Comparison of ENCODE assay signal across 15 mouse cellular contexts in genomic region chr4:135970585-135970984, GRCm38 (mm10). TPM values are rescaled to one million over a fixed set of nuclear protein-coding genes. Genes with fewer than 3 reads are reported as not detected.
DNase-seq lines count a peak whose midpoint lies in the region; ATAC-seq and TF ChIP-seq lines count a peak whose summit lies in the region.
"Had no signal": no experiment of that assay in that cellular context is flagged by ENCODE, and none has a peak within 500 bp of the region (broad histone marks: within the 10 kb centered on the region; RNA-seq: fewer than 3 reads in every experiment).

No protein-coding gene starts in this region.

- H3K4me2 ChIP-seq in forebrain, postnatal 0 days (ENCODE audit: low read depth): no peak overlapping the region
- H3K4me2 ChIP-seq in limb, embryonic 13.5 days (replicated peaks): peak overlapping the region; percentile 98; the same call in 1 of the 2 replicates

- H3K36me3 ChIP-seq in forebrain, embryonic 10.5 days (replicated peaks): peaks cover 75% of the 10 kb centered on the region
- H3K36me3 ChIP-seq in forebrain, postnatal 0 days (ENCODE audit: insufficient read depth): peaks cover 57% of the 10 kb centered on the region
- H3K36me3 ChIP-seq in E14TG2a.4 (ENCODE audit: insufficient read depth, low read length): peaks cover 61% of the 10 kb centered on the region
- peaks cover 65% of the 10 kb centered on the region for H3K36me3 ChIP-seq in limb, embryonic 13.5 days

- H3K4me3 ChIP-seq in forebrain, embryonic 10.5 days: peak overlapping the region; percentile 100; the same call in 1 of the 2 replicates
- H3K4me3 ChIP-seq in forebrain, postnatal 0 days (ENCODE audit: low read depth, low read length): no peak overlapping the region
- no peak overlapping the region for H3K4me3 ChIP-seq in layer of hippocampus, adult 2 months
- H3K4me3 ChIP-seq in E14TG2a.4 (replicated peaks; ENCODE audit: low read length): peak overlapping the region; percentile 96; the same call in 1 of the 2 replicates
- H3K4me3 ChIP-seq in limb, embryonic 13.5 days: peak overlapping the region; percentile 100

- H3K4me1 ChIP-seq in forebrain, embryonic 10.5 days: peaks cover 38% of the 10 kb centered on the region
- H3K4me1 ChIP-seq in forebrain, postnatal 0 days (ENCODE audit: insufficient read depth): peaks cover 9% of the 10 kb centered on the region; the same call in 1 of the 2 replicates
- peaks cover 65% of the 10 kb centered on the region for H3K4me1 ChIP-seq in E14TG2a.4 (replicated peaks; ENCODE audit: low read depth, low read length)
- peaks cover 20% of the 10 kb centered on the region for H3K4me1 ChIP-seq in limb, embryonic 13.5 days

- WGBS in forebrain, embryonic 10.5 days: 92% methylated on average over 11 of the region's 11 CpGs
- 84% methylated on average over 11 of the region's 11 CpGs for WGBS in forebrain, postnatal 0 days
- 82% methylated on average over 11 of the region's 11 CpGs for WGBS in limb, embryonic 13.5 days

- no peak for ATAC-seq in forebrain, postnatal 0 days
- no peak for ATAC-seq in limb, embryonic 13.5 days (ENCODE audit: low FRiP score, low read depth)

- no peak overlapping the region for H3K9ac ChIP-seq in forebrain, postnatal 0 days
- peak overlapping the region; percentile 25; the same call in 1 of the 2 replicates for H3K9ac ChIP-seq in limb, embryonic 13.5 days
- H3K9ac ChIP-seq: liver, embryonic 14.5 days had no signal

- no peak for DNase-seq in forebrain, embryonic 10.5 days (ENCODE audit: extremely low spot score, low spot score)
- DNase-seq in forebrain, postnatal 0 days: no peak
- DNase-seq in layer of hippocampus, adult 2 months (ENCODE audit: low spot score in 2 of 2): no peak
- no peak for DNase-seq in layer of hippocampus, postnatal 14 days (ENCODE audit: low spot score in 2 of 2)
- no peak for DNase-seq in urinary bladder, postnatal 14 days (ENCODE audit: low spot score)
- DNase-seq in urinary bladder, postnatal 10 days (ENCODE audit: low spot score): no peak
- DNase-seq: adrenal gland, postnatal 14 days; gastrocnemius, postnatal 36 days; kidney, postnatal 4 days; thymus, adult 2 months had no signal

- no peak overlapping the region for H3K27ac ChIP-seq in forebrain, embryonic 10.5 days
- H3K27ac ChIP-seq in forebrain, postnatal 0 days (ENCODE audit: low read depth, low read length): no peak overlapping the region
- peak overlapping the region; percentile 25; the same call in 1 of the 2 replicates for H3K27ac ChIP-seq in layer of hippocampus, adult 2 months
- H3K27ac ChIP-seq in limb, embryonic 13.5 days: no peak overlapping the region
- H3K27ac ChIP-seq: heart, embryonic 15.5 days; liver, embryonic 14.5 days; macrophage had no signal

- TF ChIP-seq CTCF in forebrain, postnatal 0 days (IDR thresholded peaks at IDR 0.05; ENCODE audit: low read depth): no peak
- TF ChIP-seq CTCF in layer of hippocampus, adult 2 months (conservative IDR thresholded peaks at IDR 0.05): no peak
- no peak for TF ChIP-seq CTCF in E14TG2a.4 (conservative IDR thresholded peaks at IDR 0.05; ENCODE audit: low read length)

- no peaks in the 10 kb centered on the region for H3K27me3 ChIP-seq in forebrain, embryonic 10.5 days (ENCODE audit: poor library complexity, severe bottlenecking)
- H3K27me3 ChIP-seq in forebrain, postnatal 0 days (ENCODE audit: insufficient read depth, low read length): no peaks in the 10 kb centered on the region
- no peaks in the 10 kb centered on the region for H3K27me3 ChIP-seq in E14TG2a.4 (ENCODE audit: insufficient read depth, low read length)
- no peaks in the 10 kb centered on the region for H3K27me3 ChIP-seq in limb, embryonic 13.5 days
- H3K27me3 ChIP-seq: heart, embryonic 15.5 days had no signal

- no peaks in the 10 kb centered on the region for H3K9me3 ChIP-seq in forebrain, embryonic 10.5 days
- no peaks in the 10 kb centered on the region for H3K9me3 ChIP-seq in forebrain, postnatal 0 days (ENCODE audit: low read length)
- H3K9me3 ChIP-seq in E14TG2a.4 (ENCODE audit: low read length): no peaks in the 10 kb centered on the region
- H3K9me3 ChIP-seq in limb, embryonic 13.5 days: no peaks in the 10 kb centered on the region
- H3K9me3 ChIP-seq: heart, embryonic 15.5 days had no signal

RNA-seq across cellular contexts. Expression of gene Lypla2, which starts 1.8 kb away (rescaled TPM):
- polyA plus RNA-seq in forebrain, embryonic 10.5 days (2016; fragmentation: Nextera tagmentation; extraction: Ambion mirVana): 204 and 210 TPM in 2 replicates
- total RNA-seq in forebrain, postnatal 0 days (2014; rRNA removed): 136 and 138 TPM in 2 replicates
- polyA plus RNA-seq in forebrain, postnatal 0 days (2015; fragmentation: Nextera tagmentation; extraction: Ambion mirVana): 201 and 206 TPM in 2 replicates
- 100 to 1,000 TPM in 1 of 2 experiments, 10 to 100 TPM in 1; 95.3 to 103 TPM for total RNA-seq in layer of hippocampus, adult 2 months (2021)
- 100 to 1,000 TPM; 107 to 111 TPM for total RNA-seq in layer of hippocampus, postnatal 14 days (2021)
- 121 and 124 TPM in 2 replicates for polyA plus RNA-seq in limb, embryonic 13.5 days (2015; fragmentation: Nextera tagmentation; extraction: Ambion mirVana)

RNA-seq across cellular contexts. Expression of gene Gale, which starts 7.1 kb away (rescaled TPM):
- polyA plus RNA-seq in forebrain, embryonic 10.5 days (2016; fragmentation: Nextera tagmentation; extraction: Ambion mirVana): 39.7 and 41.0 TPM in 2 replicates
- total RNA-seq in forebrain, postnatal 0 days (2014; rRNA removed): 32.1 and 42.4 TPM in 2 replicates
- polyA plus RNA-seq in forebrain, postnatal 0 days (2015; fragmentation: Nextera tagmentation; extraction: Ambion mirVana): 30.7 and 34.4 TPM in 2 replicates
- 10 to 100 TPM; 22.6 to 23.8 TPM for total RNA-seq in layer of hippocampus, adult 2 months (2021)
- 10 to 100 TPM; 26.9 to 29.0 TPM for total RNA-seq in layer of hippocampus, postnatal 14 days (2021)
- polyA plus RNA-seq in limb, embryonic 13.5 days (2015; fragmentation: Nextera tagmentation; extraction: Ambion mirVana): 49.1 and 51.9 TPM in 2 replicates

RNA-seq across cellular contexts. Expression of gene Pithd1, which starts 16.5 kb away (rescaled TPM):
- 73.6 and 75.8 TPM in 2 replicates for polyA plus RNA-seq in forebrain, embryonic 10.5 days (2016; fragmentation: Nextera tagmentation; extraction: Ambion mirVana)
- total RNA-seq in forebrain, postnatal 0 days (2014; rRNA removed): 62.8 and 64.2 TPM in 2 replicates
- 82.2 and 93.3 TPM in 2 replicates for polyA plus RNA-seq in forebrain, postnatal 0 days (2015; fragmentation: Nextera tagmentation; extraction: Ambion mirVana)
- 10 to 100 TPM; 80.6 to 86.0 TPM for total RNA-seq in layer of hippocampus, adult 2 months (2021)
- 10 to 100 TPM; 86.8 to 90.1 TPM for total RNA-seq in layer of hippocampus, postnatal 14 days (2021)
- polyA plus RNA-seq in limb, embryonic 13.5 days (2015; fragmentation: Nextera tagmentation; extraction: Ambion mirVana): 57.0 and 58.7 TPM in 2 replicates

RNA-seq across cellular contexts. Expression of gene Hmgcl, which starts 24.3 kb away (rescaled TPM):
- polyA plus RNA-seq in forebrain, embryonic 10.5 days (2016; fragmentation: Nextera tagmentation; extraction: Ambion mirVana): 65.0 and 65.4 TPM in 2 replicates
- 42.9 and 46.0 TPM in 2 replicates for total RNA-seq in forebrain, postnatal 0 days (2014; rRNA removed)
- 52.6 and 58.3 TPM in 2 replicates for polyA plus RNA-seq in forebrain, postnatal 0 days (2015; fragmentation: Nextera tagmentation; extraction: Ambion mirVana)
- 10 to 100 TPM; 35.2 to 36.1 TPM for total RNA-seq in layer of hippocampus, adult 2 months (2021)
- 10 to 100 TPM; 31.3 to 35.0 TPM for total RNA-seq in layer of hippocampus, postnatal 14 days (2021)
- polyA plus RNA-seq in limb, embryonic 13.5 days (2015; fragmentation: Nextera tagmentation; extraction: Ambion mirVana): 89.8 and 93.5 TPM in 2 replicates

RNA-seq across cellular contexts. Expression of gene Fuca1, which starts 50.0 kb away (rescaled TPM):
- 46.4 and 52.4 TPM in 2 replicates for polyA plus RNA-seq in forebrain, embryonic 10.5 days (2016; fragmentation: Nextera tagmentation; extraction: Ambion mirVana)
- total RNA-seq in forebrain, postnatal 0 days (2014; rRNA removed): 30.9 and 33.2 TPM in 2 replicates
- polyA plus RNA-seq in forebrain, postnatal 0 days (2015; fragmentation: Nextera tagmentation; extraction: Ambion mirVana): 67.7 and 75.2 TPM in 2 replicates
- total RNA-seq in layer of hippocampus, adult 2 months (2021): 10 to 100 TPM; 39.4 to 39.7 TPM
- total RNA-seq in layer of hippocampus, postnatal 14 days (2021): 10 to 100 TPM; 48.9 to 52.6 TPM
- 69.0 and 73.8 TPM in 2 replicates for polyA plus RNA-seq in limb, embryonic 13.5 days (2015; fragmentation: Nextera tagmentation; extraction: Ambion mirVana)

Comparison
In these comparisons a context has a peak if more than half of its experiments do, and no peak if none do; other contexts are left out.
1. H3K4me3 ChIP-seq: peak in forebrain, embryonic 10.5 days (single experiment), E14TG2a.4 (single experiment) and limb, embryonic 13.5 days (single experiment); none in forebrain, postnatal 0 days (single experiment) and layer of hippocampus, adult 2 months (single experiment).